Comparison of ENCODE assay signal across 9 mouse cellular contexts in genomic region chr9:43984181-43985062, GRCm38 (mm10). TPM values are rescaled to one million over a fixed set of nuclear protein-coding genes. Genes with fewer than 3 reads are reported as not detected.
DNase-seq lines count a peak whose midpoint lies in the region; ATAC-seq and TF ChIP-seq lines count a peak whose summit lies in the region.
"Had no signal": no experiment of that assay in that cellular context is flagged by ENCODE, and none has a peak within 500 bp of the region (broad histone marks: within the 10 kb centered on the region; RNA-seq: fewer than 3 reads in every experiment).

No protein-coding gene starts in this region.

- intact Hi-C loops in heart, postnatal 25 days (cut with DNase I): loop anchor here (2.0 to 10.0 kb wide), 5 partner anchors 80 to 408 kb away; partner anchors contain the start of genes C1qtnf5, Cbl and Nlrx1

- peak; percentile 82 for TF ChIP-seq CTCF in G1E (IDR thresholded peaks at IDR 0.05; ENCODE audit: low read depth, low read length)
- TF ChIP-seq CTCF in lung, postnatal 0 days (IDR thresholded peaks at IDR 0.05): peak; percentile 94

- no peak overlapping the region for H3K9ac ChIP-seq in forebrain, embryonic 12.5 days
- no peak overlapping the region for H3K9ac ChIP-seq in lung, postnatal 0 days (replicated peaks; ENCODE audit: low read depth)

- H3K4me3 ChIP-seq in G1E (ENCODE audit: low read depth, low read length): no peak overlapping the region
- H3K4me3 ChIP-seq in forebrain, embryonic 12.5 days (replicated peaks): no peak overlapping the region
- H3K4me3 ChIP-seq in lung, postnatal 0 days (ENCODE audit: low read depth, low read length): no peak overlapping the region
- H3K4me3 ChIP-seq: megakaryocyte, embryonic 14.5 days had no signal

- H3K36me3 ChIP-seq in G1E (replicated peaks): no peaks in the 10 kb centered on the region
- no peaks in the 10 kb centered on the region for H3K36me3 ChIP-seq in forebrain, embryonic 12.5 days (replicated peaks)
- H3K36me3 ChIP-seq in lung, postnatal 0 days (ENCODE audit: insufficient read depth, low read length): no peaks in the 10 kb centered on the region

- H3K9me3 ChIP-seq in G1E (replicated peaks): no peaks in the 10 kb centered on the region
- no peaks in the 10 kb centered on the region for H3K9me3 ChIP-seq in forebrain, embryonic 12.5 days
- no peaks in the 10 kb centered on the region for H3K9me3 ChIP-seq in lung, postnatal 0 days (ENCODE audit: low read length)

- TF ChIP-seq EP300 in lung, postnatal 0 days (IDR thresholded peaks at IDR 0.05): no peak

- ATAC-seq in G1E (ENCODE audit: extremely low read depth, insufficient number of reproducible peaks, low FRiP score, poor library complexity, severe bottlenecking): no peak
- peak; percentile 33 for ATAC-seq in forebrain, embryonic 12.5 days (ENCODE audit: low FRiP score)
- peak; percentile 77 for ATAC-seq in lung, postnatal 0 days

- no peak overlapping the region for H3K4me2 ChIP-seq in forebrain, embryonic 12.5 days
- H3K4me2 ChIP-seq in lung, postnatal 0 days (replicated peaks; ENCODE audit: low read depth, low read length): no peak overlapping the region

- 53% methylated on average over 8 of the region's 8 CpGs for WGBS in forebrain, embryonic 12.5 days
- 35% methylated on average over 8 of the region's 8 CpGs for WGBS in large intestine, adult 2 months
- 41% methylated on average over 8 of the region's 8 CpGs for WGBS in lung, postnatal 0 days

- peak; percentile 59 for DNase-seq in G1E (ENCODE audit: low spot score)
- peak; percentile 78 for DNase-seq in c-Kit-positive CD71-negative TER-119-negative erythroid progenitor cells, embryonic 14.5 days (ENCODE audit: low read depth)
- DNase-seq in heart, postnatal 25 days (ENCODE audit: low spot score): peak; percentile 78
- peak; percentile 63 for DNase-seq in large intestine, adult 2 months (ENCODE audit: low read depth, low spot score)
- DNase-seq in lung, postnatal 0 days (ENCODE audit: low spot score): peak; percentile 85
- DNase-seq in retina, postnatal 1 day: peak; percentile 90
- peak; percentile 68 to 76 for DNase-seq in urinary bladder, adult 18-20 months (ENCODE audit: low spot score in 2 of 2)

- H3K27ac ChIP-seq in forebrain, embryonic 12.5 days: no peak overlapping the region
- no peak overlapping the region for H3K27ac ChIP-seq in lung, postnatal 0 days (ENCODE audit: low read length)

- H3K27me3 ChIP-seq in G1E (ENCODE audit: insufficient read depth, low read length): peaks cover 3% of the 10 kb centered on the region; the same call in 1 of the 2 replicates
- 0 out of 2 replicates have a peak, but pooled peaks cover 4% of the 10 kb centered on the region for H3K27me3 ChIP-seq in forebrain, embryonic 12.5 days
- no peaks in the 10 kb centered on the region for H3K27me3 ChIP-seq in lung, postnatal 0 days (replicated peaks; ENCODE audit: insufficient read depth, low read length)

- H3K4me1 ChIP-seq in G1E (ENCODE audit: insufficient read depth, low read depth, low read length): no peaks in the 10 kb centered on the region
- peaks cover 3% of the 10 kb centered on the region; the same call in 1 of the 2 replicates for H3K4me1 ChIP-seq in forebrain, embryonic 12.5 days
- no peaks in the 10 kb centered on the region for H3K4me1 ChIP-seq in lung, postnatal 0 days (ENCODE audit: insufficient read depth, low read depth, low read length)

RNA-seq across cellular contexts. Expression of gene Thy1, which starts 58.8 kb away (rescaled TPM):
- total RNA-seq in G1E (2014; fragmentation: Nextera tagmentation) (not detected in 2 replicates), G1E (2017) (0.12 TPM in 1 of 2 replicates, not detected in the other)
- not detected in 2 replicates for polyA plus RNA-seq in G1E (2012)
- polyA plus RNA-seq in forebrain, embryonic 12.5 days (2016; fragmentation: Nextera tagmentation; extraction: Ambion mirVana): not detected in 2 replicates
- total RNA-seq in heart, postnatal 25 days (2021): 10 to 100 TPM; 13.9 to 22.2 TPM
- 32.1 and 42.2 TPM in 2 replicates for polyA plus RNA-seq in large intestine, adult 2 months (2012; rRNA removed)
- polyA plus RNA-seq in lung, postnatal 0 days (2015; fragmentation: Nextera tagmentation; extraction: Ambion mirVana): 2.9 and 5.0 TPM in 2 replicates
